Mouse (Mus musculus): ENCODE results near the gene Riox2.
"Not testable (repeated sequence)": the region's sequence is repeated elsewhere in the genome, so short reads cannot be mapped to it uniquely, and the experiment has no call there.

Riox2 gene

GRCm38 (mm10) chr16:59471637-59472278 lies at the start of gene Riox2:
Gene Riox2, plus strand, starts transcription at chr16:59471775.
- Histone ChIP-seq H3K9me3 (ENCODE audit: low read length) (peaks cover 7% of the 10 kb centered on the region), H3K27me3 (ENCODE audit: insufficient read depth, low read length) (no peaks in the 10 kb centered on the region), H3K4me3 (replicated peaks; ENCODE audit: low read length) (peak within 1 kb of the TSS; percentile 89), H3K36me3 (ENCODE audit: insufficient read depth, low read length) (peaks cover 31% of the 10 kb centered on the region), H3K4me1 (replicated peaks; ENCODE audit: low read depth, low read length) (peaks cover 40% of the 10 kb centered on the region)
- TF ChIP-seq CTCF (conservative IDR thresholded peaks at IDR 0.05; ENCODE audit: low read length) = no peak
- TF ChIP-seq POU5F1 (IDR thresholded peaks at IDR 0.05; ENCODE audit: borderline replicate concordance, low read length) = no peak
- no peak for TF ChIP-seq NANOG (IDR thresholded peaks at IDR 0.05; ENCODE audit: borderline replicate concordance, low read length)

- H3K36me3 ChIP-seq (ENCODE audit: insufficient read depth, low read length) = no peaks in the 10 kb centered on the region
- H3K9me3 ChIP-seq (ENCODE audit: low read length) = no peaks in the 10 kb centered on the region
- H3K4me3 ChIP-seq (replicated peaks; ENCODE audit: low read length) = no peak overlapping the region
- no peaks in the 10 kb centered on the region for H3K27me3 ChIP-seq (ENCODE audit: insufficient read depth, low read length)
- TF ChIP-seq POU5F1 (IDR thresholded peaks at IDR 0.05; ENCODE audit: borderline replicate concordance, low read length) = no peak
- no peak for TF ChIP-seq NANOG (IDR thresholded peaks at IDR 0.05; ENCODE audit: borderline replicate concordance, low read length)
- no peak for TF ChIP-seq CTCF (conservative IDR thresholded peaks at IDR 0.05; ENCODE audit: low read length)
- H3K4me1 ChIP-seq (replicated peaks; ENCODE audit: low read depth, low read length) = no peaks in the 10 kb centered on the region
These were observed 43.6 kb upstream of the Riox2 start for GRCm38 (mm10) chr16:59427960-59428359.

DNA sequence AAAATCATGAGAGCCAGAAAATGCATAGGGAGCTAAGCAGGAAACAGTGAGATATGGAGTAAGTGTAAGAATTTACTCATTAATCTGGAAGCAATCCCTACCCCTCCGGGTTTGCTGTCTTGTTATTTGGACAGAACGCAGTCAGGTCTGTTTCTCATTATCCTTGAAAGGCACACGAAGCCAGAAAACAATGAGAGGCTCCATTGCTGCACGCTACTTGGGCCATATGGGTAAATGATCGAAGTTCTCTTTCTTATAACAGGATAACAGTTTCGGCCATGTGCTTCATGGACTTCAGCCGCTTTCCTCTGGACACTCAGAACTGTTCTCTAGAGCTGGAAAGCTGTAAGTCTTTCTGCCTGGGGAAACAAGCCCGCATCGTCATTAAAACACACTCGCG lies 38.4 kb upstream of the Riox2 start:
- Histone ChIP-seq H3K9me3 (ENCODE audit: low read length) (no peaks in the 10 kb centered on the region), H3K27me3 (ENCODE audit: insufficient read depth, low read length) (no peaks in the 10 kb centered on the region), H3K4me3 (replicated peaks; ENCODE audit: low read length) (no peak overlapping the region), H3K4me1 (replicated peaks; ENCODE audit: low read depth, low read length) (no peaks in the 10 kb centered on the region), H3K36me3 (ENCODE audit: insufficient read depth, low read length) (no peaks in the 10 kb centered on the region)
- TF ChIP-seq NANOG (IDR thresholded peaks at IDR 0.05; ENCODE audit: borderline replicate concordance, low read length) (no peak), CTCF (conservative IDR thresholded peaks at IDR 0.05; ENCODE audit: low read length) (no peak), POU5F1 (IDR thresholded peaks at IDR 0.05; ENCODE audit: borderline replicate concordance, low read length) (no peak)

DNA sequence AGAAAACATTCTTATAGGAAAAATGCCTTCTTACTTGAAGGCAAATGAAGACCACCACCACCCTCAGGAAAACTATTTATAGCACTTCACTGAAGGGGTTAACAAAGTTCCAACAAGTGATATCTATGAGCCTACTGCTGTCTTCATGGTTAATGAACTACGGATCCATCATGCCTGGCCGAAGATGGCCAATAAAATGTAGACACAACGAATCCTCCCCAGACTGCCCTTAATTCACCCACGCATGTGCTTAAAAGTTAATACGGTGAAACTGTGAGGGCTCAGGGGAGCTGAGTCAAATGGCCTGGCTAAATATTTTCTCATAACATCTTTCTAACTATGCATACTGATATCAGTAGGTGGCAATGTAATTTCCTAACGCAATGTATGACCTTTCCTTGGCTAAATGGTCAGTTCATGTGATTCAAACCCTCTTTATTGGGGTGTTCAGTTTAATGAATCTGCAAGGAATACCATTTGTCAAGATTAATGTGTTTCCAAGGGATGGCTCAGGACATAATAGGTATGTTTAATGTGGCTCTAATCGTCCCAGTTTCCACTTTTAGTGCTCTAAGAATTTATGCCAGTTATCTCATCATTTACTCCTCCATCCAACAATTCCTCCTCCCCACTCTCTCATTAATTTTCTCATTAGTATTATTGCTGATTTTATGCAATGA lies 26.6 kb upstream of the Riox2 start:
- H3K4me1 ChIP-seq (replicated peaks; ENCODE audit: low read depth, low read length) = no peaks in the 10 kb centered on the region
- no peaks in the 10 kb centered on the region; the same call in 1 of the 2 replicates for H3K9me3 ChIP-seq (ENCODE audit: low read length)
- TF ChIP-seq POU5F1 (IDR thresholded peaks at IDR 0.05; ENCODE audit: borderline replicate concordance, low read length) = no peak
- no peak for TF ChIP-seq CTCF (conservative IDR thresholded peaks at IDR 0.05; ENCODE audit: low read length)
- TF ChIP-seq NANOG (IDR thresholded peaks at IDR 0.05; ENCODE audit: borderline replicate concordance, low read length) = no peak
- H3K4me3 ChIP-seq (replicated peaks; ENCODE audit: low read length) = no peak overlapping the region
- peaks cover 5% of the 10 kb centered on the region; the same call in 1 of the 2 replicates for H3K27me3 ChIP-seq (ENCODE audit: insufficient read depth, low read length)
- H3K36me3 ChIP-seq (ENCODE audit: insufficient read depth, low read length) = no peaks in the 10 kb centered on the region

DNA sequence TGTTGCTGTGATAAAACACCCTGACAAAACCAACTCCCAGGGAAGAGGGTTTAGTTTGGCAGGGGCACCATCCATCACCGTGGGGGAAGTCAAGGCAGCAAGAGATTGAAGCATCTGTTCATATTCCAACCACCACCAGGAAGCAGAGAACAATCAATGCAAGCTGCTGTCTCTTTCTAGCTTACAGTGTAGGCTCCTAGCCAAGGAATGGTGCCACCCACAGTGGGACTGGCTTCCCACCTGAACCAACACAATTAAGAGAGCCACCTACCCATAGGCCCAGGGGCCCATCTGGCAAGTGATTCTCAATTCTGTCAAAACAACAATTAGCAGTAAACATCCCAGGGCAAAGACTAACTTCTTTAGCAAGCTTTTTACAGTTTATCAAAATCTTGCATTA lies 23.4 kb upstream of the Riox2 start:
- TF ChIP-seq POU5F1 (IDR thresholded peaks at IDR 0.05; ENCODE audit: borderline replicate concordance, low read length) = no peak
- TF ChIP-seq NANOG (IDR thresholded peaks at IDR 0.05; ENCODE audit: borderline replicate concordance, low read length) = no peak
- no peak for TF ChIP-seq CTCF (conservative IDR thresholded peaks at IDR 0.05; ENCODE audit: low read length)
- peaks cover 5% of the 10 kb centered on the region; the same call in 1 of the 2 replicates for H3K27me3 ChIP-seq (ENCODE audit: insufficient read depth, low read length)
- no peaks in the 10 kb centered on the region for H3K36me3 ChIP-seq (ENCODE audit: insufficient read depth, low read length)
- no peaks in the 10 kb centered on the region; the same call in 1 of the 2 replicates for H3K9me3 ChIP-seq (ENCODE audit: low read length)
- no peak overlapping the region for H3K4me3 ChIP-seq (replicated peaks; ENCODE audit: low read length)
- no peaks in the 10 kb centered on the region for H3K4me1 ChIP-seq (replicated peaks; ENCODE audit: low read depth, low read length)

- H3K4me1 ChIP-seq (replicated peaks; ENCODE audit: low read depth, low read length) = no peaks in the 10 kb centered on the region
- TF ChIP-seq CTCF (conservative IDR thresholded peaks at IDR 0.05; ENCODE audit: low read length) (peak; percentile 31; the same call in 1 of the 2 replicates), NANOG (IDR thresholded peaks at IDR 0.05; ENCODE audit: borderline replicate concordance, low read length) (no peak)
- H3K4me3 ChIP-seq (replicated peaks; ENCODE audit: low read length) = no peak overlapping the region
- H3K36me3 ChIP-seq (ENCODE audit: insufficient read depth, low read length) = no peaks in the 10 kb centered on the region
- no peaks in the 10 kb centered on the region; the same call in 1 of the 2 replicates for H3K9me3 ChIP-seq (ENCODE audit: low read length)
- peaks cover 5% of the 10 kb centered on the region; the same call in 1 of the 2 replicates for H3K27me3 ChIP-seq (ENCODE audit: insufficient read depth, low read length)
These were observed 22.5 kb upstream of the Riox2 start for GRCm38 (mm10) chr16:59449092-59449491.

DNA sequence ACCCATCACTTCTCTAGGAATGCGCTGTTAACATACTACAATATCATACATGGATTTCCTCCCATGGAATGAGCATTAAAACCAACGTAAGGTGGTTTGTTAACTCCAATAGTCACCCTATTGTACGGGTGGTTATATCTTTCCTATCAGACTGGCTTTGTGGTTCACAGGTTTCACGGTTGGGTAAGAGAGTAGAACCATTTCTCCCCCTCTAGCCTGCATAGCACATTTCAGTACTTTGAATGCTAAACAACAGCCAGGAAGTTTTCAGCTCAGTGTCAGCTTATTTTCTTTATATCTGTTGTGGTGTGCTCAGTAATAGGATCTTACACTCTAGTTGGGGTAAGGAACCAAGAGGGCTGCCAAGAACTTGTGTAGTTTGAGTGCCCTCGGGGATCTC lies 19.8 kb upstream of the Riox2 start:
- no peak for TF ChIP-seq CTCF (conservative IDR thresholded peaks at IDR 0.05; ENCODE audit: low read length)
- TF ChIP-seq NANOG (IDR thresholded peaks at IDR 0.05; ENCODE audit: borderline replicate concordance, low read length) = no peak
- TF ChIP-seq POU5F1 (IDR thresholded peaks at IDR 0.05; ENCODE audit: borderline replicate concordance, low read length) = no peak
- no peaks in the 10 kb centered on the region; the same call in 1 of the 2 replicates for H3K9me3 ChIP-seq (ENCODE audit: low read length)
- H3K27me3 ChIP-seq (ENCODE audit: insufficient read depth, low read length) = peaks cover 5% of the 10 kb centered on the region; the same call in 1 of the 2 replicates
- H3K36me3 ChIP-seq (ENCODE audit: insufficient read depth, low read length) = no peaks in the 10 kb centered on the region
- H3K4me1 ChIP-seq (replicated peaks; ENCODE audit: low read depth, low read length) = no peaks in the 10 kb centered on the region
- H3K4me3 ChIP-seq (replicated peaks; ENCODE audit: low read length) = no peak overlapping the region

DNA sequence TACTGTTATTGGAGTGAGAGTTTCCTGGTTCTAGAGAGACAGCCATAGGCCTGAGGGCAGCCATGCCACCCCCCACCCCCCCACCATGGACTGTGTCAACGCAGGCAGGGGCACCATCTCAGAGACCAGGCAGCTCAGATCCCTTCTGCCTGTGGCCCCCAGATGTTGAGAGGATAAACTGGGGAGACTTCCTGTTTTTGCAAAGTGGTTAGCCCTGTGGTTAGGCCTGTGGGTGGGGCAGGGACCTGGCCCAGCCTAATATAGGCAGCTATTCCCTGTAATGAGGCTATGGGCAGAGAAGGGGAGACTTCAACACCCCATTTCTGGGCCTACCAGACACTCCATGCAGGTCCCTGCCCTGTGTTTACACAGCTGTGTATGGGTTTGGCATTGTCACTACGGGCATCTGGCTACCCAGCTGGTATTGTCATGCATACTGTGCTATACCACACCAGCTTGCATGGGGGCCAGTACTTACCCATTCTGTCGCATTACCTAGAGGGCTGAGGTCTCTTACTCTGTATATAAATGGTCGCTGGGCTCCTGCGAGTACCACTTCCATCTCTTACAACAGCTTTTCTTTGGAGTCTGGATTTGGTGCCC lies 12.2 kb upstream of the Riox2 start:
- not testable (repeated sequence) for H3K27me3 ChIP-seq (ENCODE audit: insufficient read depth, low read length); H3K9me3 ChIP-seq (ENCODE audit: low read length); H3K4me1 ChIP-seq (replicated peaks; ENCODE audit: low read depth, low read length); H3K36me3 ChIP-seq (ENCODE audit: insufficient read depth, low read length); H3K4me3 ChIP-seq (replicated peaks; ENCODE audit: low read length)
